Mouse (Mus musculus) limb, embryonic 14.5 days (tissue): Measurements from ENCODE around the gene Ppp6r3. TPM values are rescaled to one million over a fixed set of nuclear protein-coding genes. Genes with fewer than 3 reads are reported as not detected.

Source experiments
- ATAC-seq: fragments of 200-750 bp; cut with Nextera tagmentation; 2 replicates; pipeline ENCODE4 v1.8.0; 2017; ENCODE audit warnings: low read depth, moderate number of reproducible peaks, moderate TSS enrichment; ENCODE audit not compliant: low FRiP score
- DNase-seq: peaks from one replicate; pipeline ENCODE4 v3.0.0-alpha.2; 2015; ENCODE audit warnings: low spot score
- H3K27ac ChIP-seq: fragments of 300-500 bp; sonication (generic); replicated peaks from 2 replicates; pipeline ENCODE4 v1.5.1; 2014; ENCODE audit warnings: low read depth, mild to moderate bottlenecking, low read length, moderate library complexity, mixed read lengths
- H3K27me3 ChIP-seq: fragments of 300-500 bp; sonication (generic); 2 replicates; pipeline ENCODE4 v1.6.1; 2014; ENCODE audit warnings: low read length, mixed read lengths; ENCODE audit not compliant: control insufficient read depth, insufficient read depth
- H3K36me3 ChIP-seq: fragments of 300-500 bp; sonication (generic); 2 replicates; pipeline ENCODE4 v1.6.1; 2014; ENCODE audit warnings: mild to moderate bottlenecking, low read length, moderate library complexity, mixed read lengths; ENCODE audit not compliant: control insufficient read depth, insufficient read depth
- H3K4me1 ChIP-seq: fragments of 300-500 bp; sonication (generic); 2 replicates; pipeline ENCODE4 v1.6.1; 2014; ENCODE audit warnings: antibody characterized with exemption, low read length, mixed read lengths; ENCODE audit not compliant: control insufficient read depth, insufficient read depth
- H3K4me2 ChIP-seq: fragments of 300-500 bp; sonication (generic); replicated peaks from 2 replicates; pipeline ENCODE4 v1.6.1; 2014; ENCODE audit warnings: low read depth, mild to moderate bottlenecking, low read length, moderate library complexity; ENCODE audit not compliant: severe bottlenecking
- H3K4me3 ChIP-seq: fragments of 300-500 bp; sonication (generic); replicated peaks from 2 replicates; pipeline ENCODE4 v1.5.1; 2014; ENCODE audit warnings: low read length
- H3K9ac ChIP-seq: fragments of 300-500 bp; sonication (generic); 2 replicates; pipeline ENCODE4 v1.6.1; 2014; ENCODE audit warnings: mild to moderate bottlenecking, low read depth, low read length, moderate library complexity; ENCODE audit not compliant: severe bottlenecking
- H3K9me3 ChIP-seq: fragments of 300-500 bp; sonication (generic); 2 replicates; pipeline ENCODE4 v1.6.1; 2016; ENCODE audit warnings: low read length; ENCODE audit not compliant: control insufficient read depth
- POLR2A ChIP-seq: fragments of 200-500 bp; IDR thresholded peaks from 2 replicates; pipeline ENCODE4 v1.8.0; 2012; ENCODE audit warnings: inconsistent platforms, mild to moderate bottlenecking, moderate library complexity, borderline replicate concordance; ENCODE audit not compliant: insufficient read depth, insufficient read length; ENCODE audit errors: extremely low read depth
- WGBS: fragments of 180-500 bp; shearing (Covaris S2); extraction: QIAGEN DNeasy Blood & Tissue Kit; methylation state at CpG from one replicate; pipeline ENCODE4 v1.1.7; 2014; 5-methylcytosine and 5-hydroxymethylcytosine counted together
- polyA plus RNA-seq, 2 experiments: library from polyadenylated mRNA; depleted of rRNA in 1 of 2; stranded (reverse) in 1 of 2; unstranded in 1 of 2; fragments of >200 nt; fragmentation: Nextera tagmentation in 1 of 2; extraction: Ambion mirVana in 1 of 2; gene quantifications; 2 replicates each; pipeline versions ENCODE4 v1.2.1 to v1.2.3; 2012 to 2014

Ppp6r3 gene
- polyA plus RNA-seq, 2 experiments: 61.3 to 78.7 TPM

DNA sequence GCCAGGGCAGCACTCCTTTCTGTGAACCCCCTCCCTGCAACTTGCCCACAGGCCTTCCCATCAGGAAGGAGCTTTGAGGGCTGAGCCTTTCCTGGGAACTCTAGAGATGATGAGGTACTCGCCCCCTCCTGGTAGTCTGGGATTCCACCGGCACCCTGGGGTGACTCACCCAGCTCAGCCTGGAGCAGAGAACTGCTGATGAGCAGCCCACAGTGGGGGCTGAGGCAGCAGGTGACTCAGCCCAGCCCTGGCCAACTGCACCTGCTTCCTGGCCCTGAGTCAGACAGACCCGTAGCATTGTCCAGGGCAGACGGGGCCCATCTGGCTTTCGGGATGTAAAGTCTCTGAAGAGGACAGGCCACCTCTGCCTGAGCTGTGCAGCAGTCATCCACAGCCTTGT is 156.3 kb downstream of the Ppp6r3 start:
- H3K4me2 ChIP-seq: no peak overlapping the region
- no peaks in the 10 kb centered on the region; the same call in 1 of the 2 replicates for H3K4me1 ChIP-seq
- ATAC-seq: no peak
- H3K36me3 ChIP-seq: no peaks in the 10 kb centered on the region
- no peaks in the 10 kb centered on the region for H3K9me3 ChIP-seq
- no peak for DNase-seq
- peaks cover 6% of the 10 kb centered on the region; the same call in 1 of the 2 replicates for H3K27me3 ChIP-seq
- no peak overlapping the region for H3K4me3 ChIP-seq
- no peak overlapping the region for H3K27ac ChIP-seq
- H3K9ac ChIP-seq: no peak overlapping the region
- 52% methylated on average over 5 of the region's 5 CpGs for WGBS
- TF ChIP-seq POLR2A: no peak

- Histone ChIP-seq H3K36me3 (no peaks in the 10 kb centered on the region), H3K9me3 (no peaks in the 10 kb centered on the region), H3K4me2 (peak within 1 kb of the TSS; percentile 56), H3K4me3 (peak within 1 kb of the TSS; percentile 36), H3K4me1 (no peaks in the 10 kb centered on the region; the same call in 1 of the 2 replicates), H3K9ac (peak within 1 kb of the TSS; percentile 26; the same call in 1 of the 2 replicates), H3K27me3 (peaks cover 18% of the 10 kb centered on the region; the same call in 1 of the 2 replicates), H3K27ac (no peak within 1 kb of the TSS)
- WGBS: 3% methylated on average over 29 of the region's 37 CpGs
- no peak for ATAC-seq
- DNase-seq: no peak
- TF ChIP-seq POLR2A: no peak
Measured at GRCm38 (mm10) chr19:3414268-3414733, 161.2 kb downstream of the Ppp6r3 start, which contains the start of gene Gal. TSS of gene Gal (minus strand) at chr19:3414544.

GRCm38 (mm10) chr19:3405531-3406281 is 169.8 kb downstream of the Ppp6r3 start:
- ATAC-seq (no peak), DNase-seq (no peak)
- Histone ChIP-seq H3K9me3 (no peaks in the 10 kb centered on the region), H3K36me3 (no peaks in the 10 kb centered on the region), H3K4me3 (no peak overlapping the region), H3K27me3 (no peaks in the 10 kb centered on the region), H3K9ac (no peak overlapping the region), H3K4me2 (no peak overlapping the region), H3K4me1 (no peaks in the 10 kb centered on the region), H3K27ac (no peak overlapping the region)
- 52% methylated on average over 1 of the region's 1 CpGs for WGBS
- no peak for TF ChIP-seq POLR2A

Other genes with a start within 250 kb of the Ppp6r3 start
- 0.29 and 0.38 TPM in 2 replicates for gene Tesmin, start 186.9 kb downstream of the Ppp6r3 start, polyA plus RNA-seq (2012; rRNA removed)
- gene Tesmin, start 186.9 kb downstream of the Ppp6r3 start, polyA plus RNA-seq (2014; fragmentation: Nextera tagmentation; extraction: Ambion mirVana): 0.34 and 0.48 TPM in 2 replicates
- gene Gal, start 161.2 kb downstream of the Ppp6r3 start, polyA plus RNA-seq (2012; rRNA removed): 0.88 and 1.2 TPM in 2 replicates
- gene Gal, start 161.2 kb downstream of the Ppp6r3 start, polyA plus RNA-seq (2014; fragmentation: Nextera tagmentation; extraction: Ambion mirVana): 1.1 and 1.2 TPM in 2 replicates
- gene Lrp5, start 110.8 kb upstream of the Ppp6r3 start, polyA plus RNA-seq (2012; rRNA removed): 36.3 and 48.4 TPM in 2 replicates
- 9.5 and 9.8 TPM in 2 replicates for gene Lrp5, start 110.8 kb upstream of the Ppp6r3 start, polyA plus RNA-seq (2014; fragmentation: Nextera tagmentation; extraction: Ambion mirVana)
- gene 1810055G02Rik, start 132.5 kb upstream of the Ppp6r3 start, polyA plus RNA-seq (2012; rRNA removed): 76.0 and 94.1 TPM in 2 replicates
- 56.4 and 56.9 TPM in 2 replicates for gene 1810055G02Rik, start 132.5 kb upstream of the Ppp6r3 start, polyA plus RNA-seq (2014; fragmentation: Nextera tagmentation; extraction: Ambion mirVana)
- gene Kmt5b, start 191.7 kb upstream of the Ppp6r3 start, polyA plus RNA-seq (2012; rRNA removed): 36.5 TPM in 2 replicates
- gene Kmt5b, start 191.7 kb upstream of the Ppp6r3 start, polyA plus RNA-seq (2014; fragmentation: Nextera tagmentation; extraction: Ambion mirVana): 25.2 and 31.8 TPM in 2 replicates